Mouse (Mus musculus) embryo, embryonic 10.5 days (tissue): Measurements from ENCODE around the gene Tmem266.
A peak's percentile ranks its signal among the peaks of the same experiment; 100 is the strongest.

Source experiments
- DNase-seq: peaks from one replicate; pipeline ENCODE4 v3.0.0-alpha.2; 2015; ENCODE audit warnings: low spot score

Gene Tmem266

GRCm38 (mm10) chr9:55451426-55451825, 124.7 kb downstream of the Tmem266 start:
- no peak for DNase-seq

DNA sequence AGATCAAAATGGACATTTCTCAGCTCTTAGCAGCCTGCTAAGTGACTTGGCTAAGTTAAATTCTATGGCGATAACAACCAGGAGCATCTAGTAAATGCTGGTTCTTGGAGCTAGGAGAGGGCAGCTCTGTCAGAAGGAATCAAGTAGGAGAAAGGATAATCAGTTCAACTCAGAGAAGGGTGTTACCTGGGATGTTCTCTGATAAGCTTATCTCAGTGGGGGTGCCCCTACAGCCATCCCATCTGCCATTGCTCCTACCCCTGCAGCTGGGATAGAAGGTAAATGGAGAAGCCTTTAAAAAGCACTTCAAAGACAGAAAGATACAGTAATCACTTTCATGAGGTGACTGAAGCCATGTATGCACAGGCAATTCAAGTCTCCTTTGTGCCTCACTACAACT, 126.2 kb downstream of the Tmem266 start:
- DNase-seq: no peak

- DNase-seq: no peak
Measured at GRCm38 (mm10) chr9:55453366-55453765, 126.7 kb downstream of the Tmem266 start.

- peak; percentile 54 for DNase-seq
Measured at GRCm38 (mm10) chr9:55468397-55468796, 141.7 kb downstream of the Tmem266 start.

GRCm38 (mm10) chr9:55476084-55476483, 149.4 kb downstream of the Tmem266 start:
- no peak for DNase-seq

- no peak for DNase-seq
Measured at GRCm38 (mm10) chr9:55478699-55479098, 152.0 kb downstream of the Tmem266 start.

GRCm38 (mm10) chr9:55482116-55482515, 155.4 kb downstream of the Tmem266 start:
- DNase-seq: no peak
